Mouse (Mus musculus): Measurements from ENCODE around the gene 1300017J02Rik.

1300017J02Rik gene

GRCm38 (mm10) chr9:103271104-103271503 lies 33.8 kb downstream of the 1300017J02Rik start:
- DNase-seq (ENCODE audit: low read depth) = no peak

GRCm38 (mm10) chr9:103265778-103266177 lies 39.1 kb downstream of the 1300017J02Rik start:
- no peak for DNase-seq (ENCODE audit: low read depth)

- no peak for DNase-seq (ENCODE audit: low read depth)
Observed at GRCm38 (mm10) chr9:103252906-103253305, 52.0 kb downstream of the 1300017J02Rik start.

- no peak for DNase-seq (ENCODE audit: low read depth)
Observed at GRCm38 (mm10) chr9:103248618-103249017, 56.3 kb downstream of the 1300017J02Rik start.

GRCm38 (mm10) chr9:103246526-103247168 lies 58.2 kb downstream of the 1300017J02Rik start:
- DNase-seq (ENCODE audit: low read depth) = peak; percentile 18

GRCm38 (mm10) chr9:103243640-103244039 lies 61.2 kb downstream of the 1300017J02Rik start:
- DNase-seq (ENCODE audit: low read depth) = no peak

- no peak for DNase-seq (ENCODE audit: low read depth)
Observed at GRCm38 (mm10) chr9:103241206-103241605, 63.7 kb downstream of the 1300017J02Rik start.

- no peak for DNase-seq (ENCODE audit: low read depth)
Observed at GRCm38 (mm10) chr9:103239471-103239870, 65.4 kb downstream of the 1300017J02Rik start.

- no peak for DNase-seq (ENCODE audit: low read depth)
Observed at GRCm38 (mm10) chr9:103234565-103235165, 70.2 kb downstream of the 1300017J02Rik start.

GRCm38 (mm10) chr9:103234059-103234458 lies 70.8 kb downstream of the 1300017J02Rik start:
- peak; percentile 40 for DNase-seq (ENCODE audit: low read depth)

GRCm38 (mm10) chr9:103233006-103233395 lies 71.9 kb downstream of the 1300017J02Rik start:
- no peak for DNase-seq (ENCODE audit: low read depth)

GRCm38 (mm10) chr9:103232232-103233005 lies 72.5 kb downstream of the 1300017J02Rik start:
- no peak for DNase-seq (ENCODE audit: low read depth)

- DNase-seq (ENCODE audit: low read depth) = peak; percentile 96
Observed at GRCm38 (mm10) chr9:103230151-103230951, 74.5 kb downstream of the 1300017J02Rik start, which contains the start of the genes Gm20425 and Trf. Gene Gm20425, minus strand, starts transcription at chr9:103230307. Gene Trf, minus strand, starts transcription at chr9:103230444.

GRCm38 (mm10) chr9:103229037-103229867 lies 75.6 kb downstream of the 1300017J02Rik start:
- no peak for DNase-seq (ENCODE audit: low read depth)

GRCm38 (mm10) chr9:103228370-103229003 lies 76.4 kb downstream of the 1300017J02Rik start:
- DNase-seq (ENCODE audit: low read depth) = no peak

GRCm38 (mm10) chr9:103227760-103228159 lies 77.1 kb downstream of the 1300017J02Rik start:
- DNase-seq (ENCODE audit: low read depth) = no peak

GRCm38 (mm10) chr9:103226806-103227205 lies 78.1 kb downstream of the 1300017J02Rik start:
- no peak for DNase-seq (ENCODE audit: low read depth)

- DNase-seq (ENCODE audit: low read depth) = peak; percentile 53
Observed at GRCm38 (mm10) chr9:103225464-103225863, 79.4 kb downstream of the 1300017J02Rik start.

GRCm38 (mm10) chr9:103224721-103225120 lies 80.2 kb downstream of the 1300017J02Rik start:
- no peak for DNase-seq (ENCODE audit: low read depth)

- DNase-seq (ENCODE audit: low read depth) = no peak
Observed at GRCm38 (mm10) chr9:103214281-103214680, 90.6 kb downstream of the 1300017J02Rik start.

GRCm38 (mm10) chr9:103213631-103214030 lies 91.3 kb downstream of the 1300017J02Rik start:
- DNase-seq (ENCODE audit: low read depth) = no peak

All from 416B (cell line).